Mouse (Mus musculus) olfactory bulb, adult 2 months (tissue): ENCODE results near the gene Aloxe3.

ENCODE experiments used
- CTCF ChIP-seq: fragments of 200-500 bp; IDR thresholded peaks from 2 replicates; pipeline ENCODE4 v1.5.1; 2012; ENCODE audit warnings: low read depth, mild to moderate bottlenecking, low read length, moderate library complexity; ENCODE audit not compliant: insufficient read depth
- POLR2A ChIP-seq: fragments of 200-500 bp; IDR thresholded peaks from 2 replicates; pipeline ENCODE4 v1.6.1; 2012; ENCODE audit warnings: mild to moderate bottlenecking, low read depth, low read length, moderate library complexity; ENCODE audit not compliant: insufficient read depth

- TF ChIP-seq POLR2A = no peak
- no peak for TF ChIP-seq CTCF
Measured at GRCm38 (mm10) chr11:69133566-69133922, 7.8 kb downstream of the Aloxe3 start.
